Mouse (Mus musculus) midbrain, embryonic 14.5 days (tissue): Measurements from ENCODE around the gene Pip5k1a. TPM values are rescaled to one million over a fixed set of nuclear protein-coding genes. Genes with fewer than 3 reads are reported as not detected.

Source experiments
- ATAC-seq: fragments of 200-750 bp; cut with Nextera tagmentation; 2 replicates; pipeline ENCODE4 v1.8.0; 2017; ENCODE audit warnings: moderate number of reproducible peaks, moderate library complexity; ENCODE audit not compliant: low FRiP score, low TSS enrichment
- DNase-seq: peaks from one replicate; pipeline ENCODE4 v3.0.0-alpha.2; 2015
- H3K27ac ChIP-seq: fragments of 300-500 bp; sonication (generic); replicated peaks from 2 replicates; pipeline ENCODE4 v1.5.1; 2014; ENCODE audit warnings: mild to moderate bottlenecking, low read depth, low read length, moderate library complexity
- H3K27me3 ChIP-seq: fragments of 300-500 bp; sonication (generic); 2 replicates; pipeline ENCODE4 v1.6.1; 2014; ENCODE audit warnings: low read length, control low read depth, mixed read lengths; ENCODE audit not compliant: control insufficient read depth, insufficient read depth
- H3K36me3 ChIP-seq: fragments of 300-500 bp; sonication (generic); 2 replicates; pipeline ENCODE4 v1.6.1; 2014; ENCODE audit warnings: low read length, control low read depth; ENCODE audit not compliant: control insufficient read depth, insufficient read depth
- H3K4me1 ChIP-seq: fragments of 300-500 bp; sonication (generic); 2 replicates; pipeline ENCODE4 v1.6.1; 2014; ENCODE audit warnings: mild to moderate bottlenecking, antibody characterized with exemption, low read length, control low read depth; ENCODE audit not compliant: control insufficient read depth, insufficient read depth
- H3K4me2 ChIP-seq: fragments of 300-500 bp; sonication (generic); 2 replicates; pipeline ENCODE4 v1.6.1; 2014; ENCODE audit warnings: mild to moderate bottlenecking, low read length, moderate library complexity
- H3K4me3 ChIP-seq: fragments of 300-500 bp; sonication (generic); replicated peaks from 2 replicates; pipeline ENCODE4 v1.5.1; 2014; ENCODE audit warnings: low read depth, low read length
- H3K9ac ChIP-seq: fragments of 300-500 bp; sonication (generic); replicated peaks from 2 replicates; pipeline ENCODE4 v1.6.1; 2014; ENCODE audit warnings: mild to moderate bottlenecking, low read length, moderate library complexity
- H3K9me3 ChIP-seq: fragments of 300-500 bp; sonication (generic); 2 replicates; pipeline ENCODE4 v1.6.1; 2016; ENCODE audit warnings: low read length, control low read depth, mixed read lengths; ENCODE audit not compliant: control insufficient read depth
- WGBS: fragments of 180-500 bp; shearing (Covaris S2); extraction: QIAGEN DNeasy Blood & Tissue Kit; methylation state at CpG from one replicate; pipeline ENCODE4 v1.1.7; 2014; 5-methylcytosine and 5-hydroxymethylcytosine counted together
- polyA plus RNA-seq: library from polyadenylated mRNA; unstranded; fragments of >200 nt; fragmentation: Nextera tagmentation; extraction: Ambion mirVana; gene quantifications from 2 replicates; pipeline ENCODE4 v1.2.1, GENCODE M21; 2014

Pip5k1a gene
- polyA plus RNA-seq, 1 experiment from 2014 or later: 15.0 TPM

GRCm38 (mm10) chr3:95063741-95064140, 43.0 kb downstream of the Pip5k1a start:
- Histone ChIP-seq H3K9ac (no peak overlapping the region), H3K27me3 (no peaks in the 10 kb centered on the region), H3K4me1 (no peaks in the 10 kb centered on the region), H3K9me3 (no peaks in the 10 kb centered on the region), H3K27ac (no peak overlapping the region), H3K4me3 (no peak overlapping the region), H3K4me2 (no peak overlapping the region), H3K36me3 (peaks cover 96% of the 10 kb centered on the region)
- no peak for DNase-seq
- ATAC-seq: no peak
- WGBS: 93% methylated on average over 4 of the region's 4 CpGs

- no peak for ATAC-seq
These were observed 48.7 kb downstream of the Pip5k1a start for GRCm38 (mm10) chr3:95058078-95058477.

GRCm38 (mm10) chr3:95056275-95056674, 50.5 kb downstream of the Pip5k1a start:
- H3K4me2 ChIP-seq: no peak overlapping the region
- H3K36me3 ChIP-seq: peaks cover 39% of the 10 kb centered on the region
- ATAC-seq (no peak), DNase-seq (no peak)
- H3K27ac ChIP-seq: no peak overlapping the region
- no peaks in the 10 kb centered on the region for H3K4me1 ChIP-seq
- H3K9me3 ChIP-seq: no peaks in the 10 kb centered on the region
- 97% methylated on average over 7 of the region's 7 CpGs for WGBS
- no peak overlapping the region for H3K4me3 ChIP-seq
- no peaks in the 10 kb centered on the region for H3K27me3 ChIP-seq
- H3K9ac ChIP-seq: no peak overlapping the region

More at GRCm38 (mm10) chr3:95058078-95058477, 48.7 kb downstream of the Pip5k1a start:
- H3K4me3 ChIP-seq: no peak overlapping the region
- no peak overlapping the region for H3K4me2 ChIP-seq
- peaks cover 56% of the 10 kb centered on the region for H3K36me3 ChIP-seq
- no peak overlapping the region for H3K27ac ChIP-seq
- no peak for DNase-seq
- no peak overlapping the region for H3K9ac ChIP-seq
- H3K27me3 ChIP-seq: no peaks in the 10 kb centered on the region
- H3K4me1 ChIP-seq: no peaks in the 10 kb centered on the region
- no peaks in the 10 kb centered on the region for H3K9me3 ChIP-seq
- WGBS: 83% methylated on average over 8 of the region's 8 CpGs

- Histone ChIP-seq H3K4me3 (no peak overlapping the region), H3K9me3 (no peaks in the 10 kb centered on the region), H3K36me3 (peaks cover 23% of the 10 kb centered on the region), H3K27me3 (no peaks in the 10 kb centered on the region), H3K4me2 (no peak overlapping the region), H3K4me1 (no peaks in the 10 kb centered on the region), H3K9ac (no peak overlapping the region), H3K27ac (no peak overlapping the region)
- 63% methylated on average over 10 of the region's 10 CpGs for WGBS
- DNase-seq (peak; percentile 28), ATAC-seq (no peak)
These were observed 52.1 kb downstream of the Pip5k1a start for GRCm38 (mm10) chr3:95054481-95055260.

- no peak overlapping the region for H3K9ac ChIP-seq
- H3K27ac ChIP-seq: no peak overlapping the region
- ATAC-seq (no peak), DNase-seq (peak; percentile 69)
- peaks cover 13% of the 10 kb centered on the region for H3K36me3 ChIP-seq
- H3K9me3 ChIP-seq: no peaks in the 10 kb centered on the region
- no peaks in the 10 kb centered on the region for H3K27me3 ChIP-seq
- H3K4me3 ChIP-seq: no peak overlapping the region
- 46% methylated on average over 3 of the region's 3 CpGs for WGBS
- no peak overlapping the region for H3K4me2 ChIP-seq
- no peaks in the 10 kb centered on the region for H3K4me1 ChIP-seq
These were observed 53.0 kb downstream of the Pip5k1a start for GRCm38 (mm10) chr3:95053701-95054100.

GRCm38 (mm10) chr3:95052959-95053358, 53.8 kb downstream of the Pip5k1a start:
- Histone ChIP-seq H3K9me3 (no peaks in the 10 kb centered on the region), H3K27me3 (no peaks in the 10 kb centered on the region), H3K27ac (no peak overlapping the region), H3K4me2 (no peak overlapping the region), H3K4me1 (no peaks in the 10 kb centered on the region), H3K36me3 (peaks cover 7% of the 10 kb centered on the region), H3K9ac (no peak overlapping the region), H3K4me3 (no peak overlapping the region)
- WGBS: 45% methylated on average over 1 of the region's 1 CpGs
- peak; percentile 84 for DNase-seq
- no peak for ATAC-seq

GRCm38 (mm10) chr3:95047914-95048313, 58.8 kb downstream of the Pip5k1a start:
- Histone ChIP-seq H3K4me3 (no peak overlapping the region), H3K27ac (no peak overlapping the region), H3K27me3 (no peaks in the 10 kb centered on the region), H3K36me3 (no peaks in the 10 kb centered on the region), H3K4me1 (peaks cover under 1% of the 10 kb centered on the region; the same call in 1 of the 2 replicates), H3K4me2 (no peak overlapping the region), H3K9ac (no peak overlapping the region), H3K9me3 (no peaks in the 10 kb centered on the region)
- WGBS: 73% methylated on average over 3 of the region's 3 CpGs
- DNase-seq: no peak
- no peak for ATAC-seq

- H3K4me3 ChIP-seq: no peak overlapping the region
- no peak overlapping the region for H3K4me2 ChIP-seq
- H3K27me3 ChIP-seq: no peaks in the 10 kb centered on the region
- H3K9ac ChIP-seq: no peak overlapping the region
- 85% methylated on average over 11 of the region's 11 CpGs for WGBS
- no peaks in the 10 kb centered on the region for H3K9me3 ChIP-seq
- ATAC-seq (no peak), DNase-seq (no peak)
- no peaks in the 10 kb centered on the region for H3K36me3 ChIP-seq
- peaks cover 5% of the 10 kb centered on the region for H3K4me1 ChIP-seq
- no peak overlapping the region for H3K27ac ChIP-seq
These were observed 60.2 kb downstream of the Pip5k1a start for GRCm38 (mm10) chr3:95046462-95047057.

DNA sequence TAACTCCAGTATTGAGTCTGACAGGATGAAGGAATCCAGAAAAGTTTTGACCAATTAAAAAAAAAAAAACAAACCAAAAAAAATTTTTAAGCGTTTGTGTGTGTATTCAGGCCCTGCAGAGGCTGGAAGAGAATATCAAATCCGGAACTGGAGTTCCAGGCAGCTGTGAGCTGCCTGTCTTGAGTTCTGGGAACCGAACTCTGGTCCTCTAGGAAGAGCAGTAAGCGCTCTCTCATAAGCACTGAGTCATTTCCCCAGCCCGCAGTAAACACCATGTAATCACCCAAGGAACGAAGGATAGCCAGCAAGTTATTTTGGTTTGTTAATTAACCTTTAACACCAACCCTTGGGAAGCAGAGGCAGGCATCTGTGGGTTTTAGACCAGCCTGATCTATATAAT, 63.5 kb downstream of the Pip5k1a start:
- Histone ChIP-seq H3K27ac (no peak overlapping the region), H3K27me3 (no peaks in the 10 kb centered on the region), H3K9ac (no peak overlapping the region), H3K4me2 (no peak overlapping the region), H3K9me3 (no peaks in the 10 kb centered on the region), H3K4me3 (peak overlapping the region; percentile 65; the same call in 1 of the 2 replicates), H3K36me3 (0 out of 2 replicates have a peak, but pooled peaks cover 5% of the 10 kb centered on the region), H3K4me1 (peaks cover 10% of the 10 kb centered on the region)
- no peak for DNase-seq
- 81% methylated on average over 6 of the region's 6 CpGs for WGBS
- ATAC-seq: no peak
